ENCODE assay signal across 8 mouse cellular contexts in genomic region chr6:106770046-106770445, GRCm38 (mm10). TPM values are rescaled to one million over a fixed set of nuclear protein-coding genes. Genes with fewer than 3 reads are reported as not detected.
A peak's percentile ranks its signal among the peaks of the same experiment; 100 is the strongest.
DNase-seq lines count a peak whose midpoint lies in the region; ATAC-seq and TF ChIP-seq lines count a peak whose summit lies in the region.

No protein-coding gene starts in this region.

- no peaks in the 10 kb centered on the region for H3K27me3 ChIP-seq in heart, embryonic 11.5 days (ENCODE audit: control insufficient read depth, insufficient read depth, low read length)
- H3K27me3 ChIP-seq in E14TG2a.4 (ENCODE audit: insufficient read depth, low read length), result no peaks in the 10 kb centered on the region
- H3K27me3 ChIP-seq in forebrain, embryonic 14.5 days (replicated peaks; ENCODE audit: control insufficient read depth, insufficient read depth, low read length), result no peaks in the 10 kb centered on the region
- H3K27me3 ChIP-seq in liver, embryonic 15.5 days, result no peaks in the 10 kb centered on the region; the same call in 1 of the 2 replicates

- H3K4me3 ChIP-seq in heart, embryonic 11.5 days (ENCODE audit: low read depth, low read length), result peak overlapping the region; percentile 71
- H3K4me3 ChIP-seq in E14TG2a.4 (replicated peaks; ENCODE audit: low read length), result peak overlapping the region; percentile 88
- H3K4me3 ChIP-seq in forebrain, embryonic 14.5 days (ENCODE audit: low read depth, low read length), result peak overlapping the region; percentile 54
- peak overlapping the region; percentile 83 for H3K4me3 ChIP-seq in liver, embryonic 15.5 days (replicated peaks)

- no peaks in the 10 kb centered on the region for H3K9me3 ChIP-seq in heart, embryonic 11.5 days (replicated peaks; ENCODE audit: control insufficient read depth, low read length)
- H3K9me3 ChIP-seq in E14TG2a.4 (ENCODE audit: low read length), result no peaks in the 10 kb centered on the region
- H3K9me3 ChIP-seq in forebrain, embryonic 14.5 days (replicated peaks; ENCODE audit: control insufficient read depth, low read length), result no peaks in the 10 kb centered on the region
- H3K9me3 ChIP-seq in liver, embryonic 15.5 days (replicated peaks), result no peaks in the 10 kb centered on the region

- H3K36me3 ChIP-seq in heart, embryonic 11.5 days (ENCODE audit: control insufficient read depth, insufficient read depth, low read length), result peaks cover 4% of the 10 kb centered on the region; the same call in 1 of the 2 replicates
- peaks cover 44% of the 10 kb centered on the region for H3K36me3 ChIP-seq in E14TG2a.4 (ENCODE audit: insufficient read depth, low read length)
- H3K36me3 ChIP-seq in forebrain, embryonic 14.5 days (ENCODE audit: control insufficient read depth, insufficient read depth, low read length), result peaks cover 23% of the 10 kb centered on the region
- peaks cover 27% of the 10 kb centered on the region for H3K36me3 ChIP-seq in liver, embryonic 15.5 days (replicated peaks)

- H3K4me2 ChIP-seq in heart, embryonic 11.5 days, result peak overlapping the region; percentile 94
- H3K4me2 ChIP-seq in forebrain, embryonic 14.5 days (ENCODE audit: low read length), result peak overlapping the region; percentile 93
- peak overlapping the region; percentile 89 for H3K4me2 ChIP-seq in liver, embryonic 15.5 days

- no peak for DNase-seq in heart, adult 18-20 months
- peak; percentile 26 for DNase-seq in forebrain, embryonic 14.5 days (ENCODE audit: low spot score)
- no peak for DNase-seq in frontal cortex, adult 2 months (ENCODE audit: extremely low spot score in 1 of 2, low spot score in 1 of 2)
- DNase-seq in adrenal gland, adult 18-20 months (ENCODE audit: low spot score in 2 of 2), result no peak
- no peak for DNase-seq in spleen, postnatal 14 days (ENCODE audit: low spot score in 2 of 2)

- no peak overlapping the region for H3K27ac ChIP-seq in heart, embryonic 11.5 days (ENCODE audit: low read depth, low read length)
- no peak overlapping the region for H3K27ac ChIP-seq in forebrain, embryonic 14.5 days (ENCODE audit: low read depth, low read length)
- 0 out of 2 replicates have a peak overlapping the region, but pooled peaks have one; percentile 84 for H3K27ac ChIP-seq in liver, embryonic 15.5 days (replicated peaks)

- ATAC-seq in heart, embryonic 11.5 days (replicated peaks; ENCODE audit: insufficient number of reproducible peaks, low FRiP score, low TSS enrichment), result no peak
- ATAC-seq in forebrain, embryonic 14.5 days, result no peak
- ATAC-seq in liver, embryonic 15.5 days (ENCODE audit: insufficient read depth), result no peak

- H3K4me1 ChIP-seq in heart, embryonic 11.5 days (ENCODE audit: control insufficient read depth, insufficient read depth, low read length), result peaks cover 9% of the 10 kb centered on the region
- H3K4me1 ChIP-seq in E14TG2a.4 (replicated peaks; ENCODE audit: low read depth, low read length), result peaks cover 15% of the 10 kb centered on the region
- peaks cover 10% of the 10 kb centered on the region for H3K4me1 ChIP-seq in forebrain, embryonic 14.5 days (ENCODE audit: control insufficient read depth, insufficient read depth, low read length)
- H3K4me1 ChIP-seq in liver, embryonic 15.5 days (replicated peaks), result peaks cover 15% of the 10 kb centered on the region

- 50% methylated on average over 4 of the region's 4 CpGs for WGBS in heart, embryonic 11.5 days (ENCODE audit: insufficient replicate concordance)
- 25% methylated on average over 4 of the region's 4 CpGs for WGBS in forebrain, embryonic 14.5 days
- 27% methylated on average over 4 of the region's 4 CpGs for WGBS in liver, embryonic 15.5 days (ENCODE audit: insufficient replicate concordance)

- H3K9ac ChIP-seq in heart, embryonic 11.5 days (ENCODE audit: low read depth, low read length), result peak overlapping the region; percentile 71
- H3K9ac ChIP-seq in forebrain, embryonic 14.5 days (ENCODE audit: low read length), result peak overlapping the region; percentile 63
- peak overlapping the region; percentile 67 for H3K9ac ChIP-seq in liver, embryonic 15.5 days

- no peak for TF ChIP-seq CTCF in E14TG2a.4 (conservative IDR thresholded peaks at IDR 0.05; ENCODE audit: low read length)

RNA-seq across cellular contexts. Expression of gene Trnt1, which starts 1.1 kb away (rescaled TPM):
- polyA plus RNA-seq in heart, embryonic 11.5 days (2014; fragmentation: Nextera tagmentation; extraction: Ambion mirVana), result 51.4 and 52.4 TPM in 2 replicates
- 10 to 100 TPM; 39.3 to 49.4 TPM for total RNA-seq in heart, adult 18-20 months (2021)
- 68.7 and 81.7 TPM in 2 replicates for polyA plus RNA-seq in forebrain, embryonic 14.5 days (2014; fragmentation: Nextera tagmentation; extraction: Ambion mirVana)
- 26.4 and 28.3 TPM in 2 replicates for polyA plus RNA-seq in liver, embryonic 15.5 days (2015; fragmentation: Nextera tagmentation; extraction: Ambion mirVana)
- polyA plus RNA-seq in frontal cortex, adult 2 months (2012; rRNA removed), result 26.8 and 29.7 TPM in 2 replicates
- 10 to 100 TPM; 50.0 to 62.7 TPM for total RNA-seq in adrenal gland, adult 18-20 months (2021)

RNA-seq across cellular contexts. Expression of gene Il5ra, which starts 21.2 kb away (rescaled TPM):
- polyA plus RNA-seq in heart, embryonic 11.5 days (2014; fragmentation: Nextera tagmentation; extraction: Ambion mirVana), result not detected in 2 replicates
- total RNA-seq in heart, adult 18-20 months (2021), result under 1 TPM in 1 of 2 experiments, not detected in 1; 0.21 TPM
- not detected in 2 replicates for polyA plus RNA-seq in forebrain, embryonic 14.5 days (2014; fragmentation: Nextera tagmentation; extraction: Ambion mirVana)
- polyA plus RNA-seq in liver, embryonic 15.5 days (2015; fragmentation: Nextera tagmentation; extraction: Ambion mirVana), result 0.05 TPM in 2 replicates
- polyA plus RNA-seq in frontal cortex, adult 2 months (2012; rRNA removed), result not detected in 2 replicates
- total RNA-seq in adrenal gland, adult 18-20 months (2021), result not detected

RNA-seq across cellular contexts. Expression of gene Crbn, which starts 29.8 kb away (rescaled TPM):
- 31.1 and 38.4 TPM in 2 replicates for polyA plus RNA-seq in heart, embryonic 11.5 days (2014; fragmentation: Nextera tagmentation; extraction: Ambion mirVana)
- 10 to 100 TPM; 45.3 to 61.8 TPM for total RNA-seq in heart, adult 18-20 months (2021)
- polyA plus RNA-seq in forebrain, embryonic 14.5 days (2014; fragmentation: Nextera tagmentation; extraction: Ambion mirVana), result 63.4 and 69.4 TPM in 2 replicates
- 19.6 and 21.1 TPM in 2 replicates for polyA plus RNA-seq in liver, embryonic 15.5 days (2015; fragmentation: Nextera tagmentation; extraction: Ambion mirVana)
- 36.5 and 45.5 TPM in 2 replicates for polyA plus RNA-seq in frontal cortex, adult 2 months (2012; rRNA removed)
- total RNA-seq in adrenal gland, adult 18-20 months (2021), result 10 to 100 TPM; 55.2 to 63.1 TPM
